Mouse (Mus musculus) neural tube, embryonic 11.5 days (tissue): Measurements from ENCODE around the gene Kif28. TPM values are rescaled to one million over a fixed set of nuclear protein-coding genes. Genes with fewer than 3 reads are reported as not detected.
"Not testable (repeated sequence)": the region's sequence is repeated elsewhere in the genome, so short reads cannot be mapped to it uniquely, and the experiment has no call there.

Experiments
- ATAC-seq: fragments of 200-750 bp; cut with Nextera tagmentation; 2 replicates; pipeline ENCODE4 v1.8.0; 2017; ENCODE audit warnings: moderate number of reproducible peaks, mild to moderate bottlenecking, moderate TSS enrichment, moderate library complexity; ENCODE audit not compliant: insufficient read depth, low FRiP score, low TSS enrichment
- DNase-seq: peaks from one replicate; pipeline ENCODE4 v3.0.0-alpha.2; 2015; ENCODE audit warnings: low spot score
- H3K27ac ChIP-seq: fragments of 300-500 bp; sonication (generic); 2 replicates; pipeline ENCODE4 v1.5.1; 2014; ENCODE audit warnings: low read depth, mild to moderate bottlenecking, low read length
- H3K27me3 ChIP-seq: fragments of 300-500 bp; sonication (generic); 2 replicates; pipeline ENCODE4 v1.6.1; 2014; ENCODE audit warnings: mild to moderate bottlenecking, low read length, mixed read lengths; ENCODE audit not compliant: control insufficient read depth, insufficient read depth
- H3K36me3 ChIP-seq: fragments of 300-500 bp; sonication (generic); 2 replicates; pipeline ENCODE4 v1.6.1; 2014; ENCODE audit warnings: mild to moderate bottlenecking, low read length, moderate library complexity, mixed read lengths; ENCODE audit not compliant: control insufficient read depth, insufficient read depth
- H3K4me1 ChIP-seq: fragments of 300-500 bp; sonication (generic); 2 replicates; pipeline ENCODE4 v1.6.1; 2014; ENCODE audit warnings: low read length, mixed read lengths; ENCODE audit not compliant: control insufficient read depth, insufficient read depth
- H3K4me2 ChIP-seq: fragments of 300-500 bp; sonication (generic); 2 replicates; pipeline ENCODE4 v1.6.1; 2014; ENCODE audit warnings: low read depth, mild to moderate bottlenecking, moderate library complexity
- H3K4me3 ChIP-seq: fragments of 300-500 bp; sonication (generic); 2 replicates; pipeline ENCODE4 v1.5.1; 2014; ENCODE audit warnings: low read depth, low read length
- H3K9ac ChIP-seq: fragments of 300-500 bp; sonication (generic); 2 replicates; pipeline ENCODE4 v1.6.1; 2014; ENCODE audit warnings: mild to moderate bottlenecking, low read length
- H3K9me3 ChIP-seq: fragments of 300-500 bp; sonication (generic); 2 replicates; pipeline ENCODE4 v1.6.1; 2016; ENCODE audit warnings: low read length; ENCODE audit not compliant: control insufficient read depth
- WGBS: fragments of 180-500 bp; shearing (Covaris S2); extraction: QIAGEN DNeasy Blood & Tissue Kit; methylation state at CpG from one replicate; pipeline ENCODE4 v1.1.7; 2014; 5-methylcytosine and 5-hydroxymethylcytosine counted together
- polyA plus RNA-seq: library from polyadenylated mRNA; unstranded; fragments of >200 nt; fragmentation: Nextera tagmentation; extraction: Ambion mirVana; gene quantifications from 2 replicates; pipeline ENCODE4 v1.2.1, GENCODE M21; 2014

Gene Kif28
- polyA plus RNA-seq, 1 experiment from 2014 or later, result not detected

DNA sequence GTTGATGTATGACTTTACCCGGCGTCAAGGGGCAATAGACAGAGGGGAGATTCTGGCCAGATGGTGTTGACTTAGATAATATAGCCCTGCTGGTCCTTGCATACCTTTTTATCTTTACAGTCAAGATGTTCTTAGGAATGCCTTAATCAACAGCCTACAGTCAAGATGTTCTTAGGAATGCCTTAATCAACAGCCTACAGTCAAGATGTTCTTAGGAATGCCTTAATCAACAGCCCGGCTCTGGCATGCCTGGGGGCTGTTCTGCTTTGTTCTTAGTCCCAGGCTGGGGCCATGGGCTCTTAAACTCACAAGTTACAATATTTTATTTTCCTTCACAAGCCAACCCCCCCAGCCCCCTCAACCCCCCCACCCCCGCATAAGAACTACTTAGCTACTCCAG, 29.8 kb downstream of the Kif28 start:
- H3K4me2 ChIP-seq, H3K36me3 ChIP-seq, H3K9ac ChIP-seq, H3K27ac ChIP-seq, H3K27me3 ChIP-seq, ATAC-seq, H3K9me3 ChIP-seq, H3K4me3 ChIP-seq, H3K4me1 ChIP-seq, DNase-seq: not testable (repeated sequence)
- 93% methylated on average over 4 of the region's 4 CpGs for WGBS

DNA sequence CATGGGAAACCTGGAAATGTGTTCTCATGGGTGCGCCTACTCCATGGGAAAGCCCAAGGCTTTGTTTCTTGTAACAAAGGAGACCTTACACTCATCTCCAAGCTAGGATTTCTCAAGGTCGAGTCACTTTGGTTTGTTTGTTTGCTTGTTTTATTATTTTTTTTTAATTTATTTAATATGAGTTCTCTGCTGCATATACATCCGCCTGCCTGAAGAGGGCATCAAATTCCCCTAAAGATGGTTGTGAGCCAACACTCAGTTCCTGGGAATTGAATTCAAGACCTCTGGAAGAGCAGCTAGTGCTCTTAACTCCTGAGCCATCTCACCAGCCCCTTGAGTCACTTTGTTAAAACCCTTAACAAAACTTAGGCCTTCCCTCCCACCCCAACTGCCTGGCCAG, 31.7 kb downstream of the Kif28 start:
- no peaks in the 10 kb centered on the region for H3K27me3 ChIP-seq
- ATAC-seq, result no peak
- WGBS, result 90% methylated on average over 3 of the region's 3 CpGs
- H3K9ac ChIP-seq, result no peak overlapping the region
- H3K4me1 ChIP-seq, result no peaks in the 10 kb centered on the region
- no peaks in the 10 kb centered on the region for H3K36me3 ChIP-seq
- H3K27ac ChIP-seq, result no peak overlapping the region
- no peak for DNase-seq
- no peaks in the 10 kb centered on the region for H3K9me3 ChIP-seq
- H3K4me2 ChIP-seq, result no peak overlapping the region
- H3K4me3 ChIP-seq, result no peak overlapping the region

DNA sequence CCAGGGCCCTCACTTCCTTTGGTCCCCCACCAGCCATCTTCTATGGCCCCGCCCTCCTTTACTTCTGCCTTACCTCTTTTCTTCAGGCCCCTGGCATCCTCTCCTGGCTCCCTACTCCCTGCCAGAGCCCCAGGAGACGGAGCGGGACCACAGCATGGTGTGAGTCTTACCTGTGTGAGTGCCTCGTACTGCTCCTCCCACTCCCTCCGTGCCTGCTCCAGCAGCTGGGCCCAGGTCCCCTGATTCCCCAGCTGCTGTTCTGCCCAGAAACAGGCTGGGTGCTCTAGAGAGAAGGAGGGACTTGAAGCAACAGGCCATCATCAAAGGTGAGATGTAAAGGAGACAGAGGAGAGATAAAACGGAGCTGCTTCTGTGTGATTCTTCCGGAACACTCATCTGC, 32.4 kb downstream of the Kif28 start:
- 83% methylated on average over 7 of the region's 7 CpGs for WGBS
- Histone ChIP-seq H3K27me3 (no peaks in the 10 kb centered on the region), H3K4me1 (no peaks in the 10 kb centered on the region), H3K36me3 (no peaks in the 10 kb centered on the region), H3K4me2 (no peak overlapping the region), H3K4me3 (no peak overlapping the region), H3K9ac (no peak overlapping the region), H3K27ac (no peak overlapping the region), H3K9me3 (no peaks in the 10 kb centered on the region)
- DNase-seq, result no peak
- ATAC-seq, result no peak

DNA sequence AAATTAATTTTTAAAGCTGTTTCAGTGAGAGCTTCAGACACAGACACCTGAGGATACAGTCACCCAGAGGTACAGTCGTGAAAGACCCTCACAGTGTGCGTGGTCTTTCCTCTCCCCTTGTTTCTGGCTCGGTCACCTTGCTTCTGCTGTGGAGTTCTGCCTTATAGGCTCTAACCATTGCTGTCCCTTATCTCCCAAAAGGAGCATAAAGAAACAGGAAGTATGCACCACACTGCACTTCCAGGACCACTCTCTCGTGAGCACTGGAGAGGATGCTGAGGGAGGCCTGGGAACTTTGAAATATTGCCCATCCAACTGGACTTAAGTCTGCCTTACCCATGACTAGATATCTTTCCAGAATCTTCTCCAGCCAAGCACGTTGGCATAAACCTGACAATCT, 34.3 kb downstream of the Kif28 start:
- Histone ChIP-seq H3K27ac (no peak overlapping the region), H3K9ac (no peak overlapping the region), H3K27me3 (no peaks in the 10 kb centered on the region), H3K9me3 (no peaks in the 10 kb centered on the region), H3K36me3 (no peaks in the 10 kb centered on the region), H3K4me2 (no peak overlapping the region), H3K4me3 (no peak overlapping the region), H3K4me1 (no peaks in the 10 kb centered on the region)
- ATAC-seq (no peak), DNase-seq (no peak)
- WGBS, result 79% methylated on average over 5 of the region's 5 CpGs

DNA sequence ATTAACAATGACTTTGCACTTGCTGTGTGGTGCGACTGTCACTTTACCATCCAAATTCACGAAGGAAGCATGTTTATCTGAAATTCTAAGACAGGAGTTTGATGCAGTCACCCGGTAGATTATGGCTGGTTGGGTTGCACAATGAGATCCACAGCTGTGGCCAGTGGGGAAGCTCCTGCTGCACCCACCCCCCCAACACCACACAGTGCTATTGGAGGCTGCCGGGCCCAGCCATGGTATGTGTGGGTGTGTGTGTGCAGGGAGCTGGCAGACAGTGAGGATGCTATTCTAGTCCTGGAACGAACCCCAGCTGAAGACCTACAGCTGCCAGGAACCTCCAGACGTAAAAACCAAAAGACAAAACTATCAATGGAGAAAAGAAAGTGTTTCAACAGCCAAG, 35.7 kb downstream of the Kif28 start:
- WGBS, result 82% methylated on average over 6 of the region's 6 CpGs
- DNase-seq (no peak), ATAC-seq (no peak)
- H3K4me1 ChIP-seq, result no peaks in the 10 kb centered on the region
- no peaks in the 10 kb centered on the region for H3K36me3 ChIP-seq
- no peaks in the 10 kb centered on the region for H3K9me3 ChIP-seq
- H3K9ac ChIP-seq, result no peak overlapping the region
- no peaks in the 10 kb centered on the region for H3K27me3 ChIP-seq
- H3K4me3 ChIP-seq, result no peak overlapping the region
- H3K4me2 ChIP-seq, result no peak overlapping the region
- no peak overlapping the region for H3K27ac ChIP-seq

DNA sequence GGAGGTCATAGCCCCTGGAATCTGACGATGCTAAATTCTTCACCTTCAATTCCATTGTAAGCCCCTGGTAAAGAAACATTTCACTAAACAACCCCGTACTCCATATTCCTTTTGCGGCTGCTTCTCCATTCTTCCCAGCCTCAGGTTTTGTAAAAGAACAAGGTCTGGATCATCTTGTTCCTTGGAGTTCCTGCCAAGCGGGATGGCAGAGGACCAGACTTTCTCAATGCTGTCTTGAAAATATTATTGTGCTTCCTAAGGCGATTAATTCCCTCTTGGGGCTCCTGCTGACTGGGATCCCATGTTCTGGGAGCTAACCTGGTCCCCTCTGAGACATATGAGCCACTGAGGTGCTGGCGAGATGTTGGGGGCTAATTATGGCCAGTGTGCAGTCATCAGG, 39.9 kb downstream of the Kif28 start:
- 91% methylated on average over 6 of the region's 6 CpGs for WGBS
- no peak overlapping the region for H3K4me3 ChIP-seq
- H3K9me3 ChIP-seq, result no peaks in the 10 kb centered on the region
- no peaks in the 10 kb centered on the region for H3K4me1 ChIP-seq
- H3K4me2 ChIP-seq, result no peak overlapping the region
- no peak overlapping the region for H3K9ac ChIP-seq
- H3K36me3 ChIP-seq, result no peaks in the 10 kb centered on the region
- no peak for ATAC-seq
- DNase-seq, result no peak
- no peak overlapping the region for H3K27ac ChIP-seq
- no peaks in the 10 kb centered on the region for H3K27me3 ChIP-seq

DNA sequence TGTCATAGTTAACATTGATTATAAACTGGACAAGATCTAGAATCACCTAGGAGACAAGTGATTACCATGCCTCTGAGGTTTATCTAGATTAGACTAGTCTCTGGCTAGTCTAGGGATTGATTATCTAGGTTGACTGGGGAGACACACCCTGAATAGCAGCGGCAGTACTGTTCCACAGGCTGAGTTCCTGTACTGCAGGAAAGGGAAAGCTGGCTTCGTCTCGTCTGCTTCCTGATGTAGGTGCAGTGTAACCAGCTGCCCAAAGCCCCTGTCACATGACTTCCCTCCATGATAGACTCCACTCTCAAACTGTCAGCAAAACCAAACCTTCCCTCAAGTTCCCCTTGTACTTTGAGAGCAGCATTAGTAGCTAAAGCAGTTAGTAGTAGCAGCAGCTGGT, 40.9 kb downstream of the Kif28 start:
- H3K27me3 ChIP-seq, result no peaks in the 10 kb centered on the region
- H3K4me1 ChIP-seq, result no peaks in the 10 kb centered on the region
- no peak overlapping the region for H3K4me2 ChIP-seq
- H3K4me3 ChIP-seq, result no peak overlapping the region
- H3K9me3 ChIP-seq, result no peaks in the 10 kb centered on the region
- no peak for DNase-seq
- no peaks in the 10 kb centered on the region for H3K36me3 ChIP-seq
- ATAC-seq, result no peak
- 93% methylated on average over 3 of the region's 3 CpGs for WGBS
- no peak overlapping the region for H3K27ac ChIP-seq
- no peak overlapping the region for H3K9ac ChIP-seq

DNA sequence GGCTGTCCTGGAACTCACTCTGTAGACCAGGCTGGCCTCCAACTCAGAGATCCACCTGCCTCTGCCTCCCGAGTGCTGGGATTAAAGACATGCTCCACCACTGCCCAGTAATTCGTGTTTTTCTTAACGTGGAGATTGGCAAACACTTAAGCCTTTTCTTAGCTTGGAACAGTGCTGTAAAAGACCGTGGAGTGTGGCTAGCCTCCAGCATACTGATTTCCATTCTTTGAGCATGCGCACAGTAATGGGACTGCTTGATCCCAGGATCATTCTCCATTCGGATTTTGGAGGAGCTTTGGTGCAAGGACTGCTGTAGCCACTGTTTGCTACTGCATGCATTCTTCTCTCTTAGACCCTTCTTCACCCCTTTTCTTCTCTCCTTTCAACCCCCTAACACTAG, 55.6 kb downstream of the Kif28 start:
- Histone ChIP-seq H3K4me3 (no peak overlapping the region), H3K27me3 (no peaks in the 10 kb centered on the region), H3K36me3 (peaks cover 4% of the 10 kb centered on the region), H3K9me3 (no peaks in the 10 kb centered on the region), H3K9ac (no peak overlapping the region), H3K27ac (no peak overlapping the region), H3K4me1 (no peaks in the 10 kb centered on the region), H3K4me2 (no peak overlapping the region)
- ATAC-seq (no peak), DNase-seq (no peak)
- WGBS, result 80% methylated on average over 6 of the region's 6 CpGs

DNA sequence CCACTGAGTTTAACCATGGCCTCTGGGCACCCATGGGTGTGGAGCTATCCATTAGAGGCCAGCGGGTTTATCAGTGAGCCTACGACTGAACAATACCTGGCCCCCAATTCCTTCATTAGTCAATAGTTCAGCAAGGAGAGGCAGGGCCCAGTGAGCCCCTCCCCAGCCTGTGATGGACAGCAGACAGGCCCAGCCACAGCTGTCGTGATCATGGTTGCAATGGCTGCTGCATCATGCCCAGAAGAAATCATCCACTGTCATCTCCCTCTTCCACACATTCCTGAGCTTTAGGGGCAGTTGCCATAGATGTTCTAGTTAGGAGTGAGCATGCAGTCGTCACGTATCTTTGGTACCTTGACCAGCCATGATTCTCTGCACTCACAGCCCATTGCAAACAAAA, 56.2 kb downstream of the Kif28 start:
- Histone ChIP-seq H3K27ac (no peak overlapping the region), H3K4me2 (no peak overlapping the region), H3K4me1 (no peaks in the 10 kb centered on the region), H3K4me3 (no peak overlapping the region), H3K9me3 (no peaks in the 10 kb centered on the region), H3K9ac (no peak overlapping the region), H3K36me3 (peaks cover 6% of the 10 kb centered on the region), H3K27me3 (no peaks in the 10 kb centered on the region)
- ATAC-seq (no peak), DNase-seq (no peak)
- WGBS, result 81% methylated on average over 5 of the region's 5 CpGs
